Mouse (Mus musculus) G1E (cell line): ENCODE measurements around the gene Ptpn3.

Source experiments
- CTCF ChIP-seq: IDR thresholded peaks from 2 replicates; pipeline ENCODE4 v1.5.1; 2012; ENCODE audit warnings: low read depth, low read length, inconsistent platforms, mixed read lengths
- POLR2AphosphoS5 ChIP-seq: IDR thresholded peaks from 2 replicates; pipeline ENCODE4 v1.6.1; 2012; ENCODE audit warnings: low read depth, low read length, inconsistent platforms; ENCODE audit not compliant: insufficient replicate concordance
- TAL1 ChIP-seq: conservative IDR thresholded peaks from 2 replicates; pipeline ENCODE4 v1.6.1; 2012; ENCODE audit warnings: low read depth, low read length, inconsistent platforms, mixed read lengths

DNA sequence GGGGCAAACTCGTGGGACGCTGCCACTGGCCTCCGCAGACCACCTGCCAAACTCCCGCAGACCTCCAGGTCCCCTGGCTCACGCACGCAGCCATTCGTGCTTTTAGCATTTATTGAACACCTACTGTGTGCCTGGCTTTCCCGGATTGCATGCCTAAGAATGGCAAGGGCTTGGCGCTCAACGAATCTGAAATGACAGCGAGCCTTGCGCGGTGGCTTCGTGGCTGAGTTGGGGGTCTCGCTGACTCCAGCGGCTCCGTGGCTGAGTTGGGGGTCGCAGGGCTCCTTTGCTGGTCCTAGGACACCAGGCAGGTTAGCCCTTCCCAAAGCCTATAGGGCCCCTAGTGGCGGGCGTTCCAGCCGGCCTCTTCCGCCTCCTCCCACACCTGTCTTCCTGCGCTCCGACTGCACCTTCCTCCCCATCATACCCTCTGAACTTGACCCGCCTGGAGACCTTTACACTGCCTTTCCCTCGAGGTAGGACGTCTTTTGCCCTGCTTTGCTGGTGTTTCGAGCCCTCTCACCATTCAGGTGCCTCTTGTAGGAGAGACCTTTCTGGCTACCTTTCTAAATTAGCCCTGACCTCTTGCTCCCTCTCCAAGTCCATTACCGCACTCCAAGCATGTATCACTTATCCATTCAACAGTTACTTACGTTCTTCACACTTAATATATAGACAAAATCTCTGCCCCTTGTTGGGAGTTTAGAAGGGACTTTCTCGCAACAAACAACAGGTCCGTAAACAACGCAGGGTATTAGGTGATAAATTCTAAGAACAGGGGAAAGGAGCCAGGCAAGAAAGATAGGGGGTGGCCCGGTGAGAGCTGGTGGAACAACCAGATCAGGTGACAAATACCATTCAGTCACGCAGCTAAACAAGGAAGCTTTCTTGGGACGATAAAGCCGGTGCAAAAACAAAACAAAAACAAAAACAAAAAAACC is 898 bp downstream of the Ptpn3 start:
- no peak for TF ChIP-seq CTCF
- TF ChIP-seq TAL1 = no peak
- no peak for TF ChIP-seq POLR2AphosphoS5
